Mouse (Mus musculus): ENCODE data around the gene Rnf220.

DNA sequence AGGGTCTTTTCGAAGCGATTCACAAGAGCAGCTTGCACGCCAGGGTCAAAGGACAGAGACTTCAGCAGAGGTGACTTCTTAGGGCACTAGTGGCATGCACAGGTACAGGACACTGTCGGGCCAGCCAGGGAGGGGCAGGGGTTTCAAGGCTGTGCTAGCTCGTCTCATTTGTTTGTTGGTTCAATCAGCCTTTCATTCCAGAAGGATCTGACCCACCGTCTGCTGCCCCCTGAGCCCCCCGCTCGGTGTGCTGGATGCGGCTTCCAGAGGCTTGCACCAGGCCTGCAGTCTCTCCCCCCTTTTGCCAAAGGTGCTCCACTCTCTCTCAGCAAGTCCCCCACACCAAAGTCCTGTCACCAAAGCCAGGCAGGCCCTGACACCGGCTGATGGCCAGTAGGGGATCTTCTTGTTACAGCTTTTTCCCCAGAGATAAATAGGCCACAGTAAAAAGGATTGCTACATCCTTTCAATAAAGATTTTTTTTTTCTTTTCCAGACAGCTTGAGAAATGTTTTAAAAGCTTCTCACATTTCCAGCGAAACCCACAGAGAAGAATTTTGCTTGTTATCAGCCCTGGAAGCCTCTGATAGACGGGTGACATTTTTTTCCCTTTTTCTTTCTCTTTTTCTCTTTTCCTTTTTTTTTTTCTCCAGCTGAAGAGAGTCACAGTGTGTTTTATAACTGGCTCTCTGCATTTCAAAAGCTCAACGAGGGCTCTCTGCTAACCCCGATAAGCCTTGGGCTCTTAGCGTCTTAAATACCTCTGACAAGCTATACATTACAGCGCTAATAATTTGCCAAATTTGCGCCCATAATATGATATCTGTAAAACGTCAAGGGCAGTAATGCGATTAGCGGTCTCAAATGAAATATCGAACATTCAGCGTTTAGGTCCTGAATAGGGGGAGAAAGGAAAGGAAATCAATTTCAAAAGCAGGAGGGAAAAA, 105.7 kb downstream of the Rnf220 start:
- TF ChIP-seq ZMIZ1 (IDR thresholded peaks at IDR 0.05; ENCODE audit: low read depth, low read length) (no peak), NRF1 (IDR thresholded peaks at IDR 0.05; ENCODE audit: low read depth, low read length) (no peak)

Data from CH12.LX (cell line).